Mouse (Mus musculus) cerebellum, postnatal 25 days (tissue): ENCODE data around the gene Dnmt1.

Experiments used
- DNase-seq, 2 experiments: peaks; one replicate each; pipeline ENCODE4 v3.0.0; 2021; ENCODE audit warnings: mixed read lengths in 2 of 2

Dnmt1 gene

DNA sequence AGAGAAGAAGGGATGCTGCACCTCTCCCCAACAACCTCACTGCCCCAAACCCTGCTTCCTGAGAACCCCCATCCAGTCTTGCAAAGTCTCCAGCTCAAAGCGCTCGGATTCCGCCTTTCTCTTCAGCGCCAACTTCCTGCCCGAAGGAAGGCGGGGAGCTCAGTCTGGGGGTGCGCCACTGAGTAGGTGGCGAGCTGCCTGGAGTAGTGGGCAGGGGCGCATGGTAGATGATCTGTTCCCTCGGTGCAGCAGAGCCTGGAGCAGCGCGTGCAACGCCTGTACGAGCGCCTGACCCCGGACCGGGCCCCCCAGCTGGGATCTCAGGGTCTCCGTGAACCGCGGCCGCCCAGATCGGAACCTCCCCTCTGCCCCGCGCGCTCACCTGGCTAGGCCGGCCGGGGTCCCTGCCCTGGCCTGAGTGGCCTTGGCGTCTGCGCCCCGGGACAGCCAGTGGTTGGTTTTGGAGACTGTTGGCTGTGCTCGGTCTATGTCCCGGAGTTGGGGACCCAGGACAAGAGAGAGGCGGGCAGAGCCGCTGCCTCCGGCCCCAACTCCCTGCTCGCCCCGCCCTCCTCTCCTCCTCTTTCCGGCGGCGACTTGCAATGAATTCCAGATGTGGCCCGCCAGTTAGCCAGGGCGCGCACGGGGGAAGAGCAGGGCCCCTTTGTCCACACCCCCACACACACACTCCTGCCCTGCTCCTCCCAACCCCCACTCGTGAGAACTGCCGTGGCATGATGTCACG, 16.7 kb upstream of the Dnmt1 start, which contains the start of gene S1pr2:
S1pr2 (minus strand) TSS at position 566 of the 745 bp plus-strand sequence.
- peak; percentile 23 to 48 for DNase-seq

DNA sequence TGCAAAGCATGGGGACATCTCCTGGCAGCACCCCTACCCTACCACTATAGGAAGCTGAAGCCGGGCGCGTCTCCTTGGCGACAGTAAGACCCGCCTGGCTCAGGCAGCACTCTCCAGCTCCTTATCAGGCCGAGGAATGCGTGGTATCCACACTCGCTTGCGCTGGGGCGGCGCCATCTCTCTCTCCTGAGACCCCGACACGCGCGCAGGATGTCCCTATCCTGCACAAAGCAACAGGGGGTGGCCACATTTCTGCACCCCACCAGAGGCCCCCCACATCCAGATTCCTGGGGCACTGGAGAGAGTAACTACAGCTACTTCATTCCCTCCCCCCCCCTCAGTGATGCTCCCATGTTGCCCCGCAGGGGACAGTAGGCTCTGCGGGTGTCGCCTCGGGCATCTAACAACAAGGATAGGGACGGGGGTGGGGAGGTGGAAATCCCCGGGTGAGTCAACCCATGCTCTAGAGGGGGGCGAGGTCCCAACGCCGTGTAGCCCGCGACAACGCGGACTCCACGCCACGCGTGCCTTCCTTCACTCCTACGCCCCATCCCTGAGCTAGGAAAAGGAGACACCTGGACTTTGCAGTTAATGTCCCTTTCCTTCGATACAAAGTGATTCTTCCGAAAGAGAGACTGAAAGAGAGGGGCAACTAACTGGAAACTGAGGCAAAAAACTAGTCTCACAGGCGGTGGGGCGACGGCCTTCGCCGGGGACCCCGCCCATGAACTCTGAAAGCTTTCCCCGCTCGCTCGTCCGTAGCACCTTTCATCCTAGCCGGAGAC, 15.9 kb upstream of the Dnmt1 start:
- peak in 1 of 2 experiments; percentile 7 for DNase-seq

DNA sequence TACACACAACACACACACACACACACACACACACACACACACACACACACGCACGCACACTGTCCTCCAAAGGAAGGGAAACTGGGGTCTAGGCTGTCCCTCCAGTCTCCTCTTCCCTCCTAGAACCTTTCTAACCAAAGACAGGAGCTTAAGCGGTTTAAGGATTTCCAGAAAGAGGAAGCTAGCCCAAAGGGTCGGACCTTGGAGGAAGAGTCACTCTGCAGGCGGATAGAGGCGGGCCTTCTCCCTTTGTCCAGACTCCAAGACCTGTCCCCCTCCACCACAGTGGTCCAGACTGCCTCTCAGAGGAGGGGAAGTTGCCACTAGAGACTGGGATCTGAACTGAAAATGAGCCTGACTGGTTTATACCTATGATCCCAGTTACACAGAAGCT, 14.0 kb upstream of the Dnmt1 start:
- no peak for DNase-seq

DNA sequence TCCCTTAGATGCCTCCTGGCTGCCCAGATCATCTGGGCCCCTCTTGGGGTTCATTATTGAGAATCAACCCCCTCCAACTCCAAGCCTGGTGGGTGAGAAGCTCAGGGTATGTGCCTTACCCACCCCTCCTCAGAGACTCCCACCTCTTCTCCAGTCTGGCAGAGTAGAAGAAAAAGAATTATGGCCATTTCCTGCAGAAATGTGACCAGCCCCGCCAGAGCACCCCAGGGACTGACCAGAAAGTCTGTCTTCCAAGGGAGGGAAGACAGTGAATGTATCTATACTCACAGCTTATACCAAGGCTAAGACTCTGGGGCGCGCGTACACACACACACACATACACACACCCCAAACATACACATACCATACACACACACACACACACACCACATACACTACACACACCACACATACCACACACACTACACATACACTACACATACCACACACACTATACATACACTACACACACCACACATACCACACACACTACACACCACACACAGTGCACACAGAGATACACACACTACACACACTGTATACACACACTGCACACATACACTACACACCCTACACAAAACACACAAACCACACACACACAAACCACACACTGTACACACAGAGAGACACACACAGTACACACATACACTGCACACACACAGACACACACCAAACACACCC, 13.5 kb upstream of the Dnmt1 start:
- no peak for DNase-seq

DNA sequence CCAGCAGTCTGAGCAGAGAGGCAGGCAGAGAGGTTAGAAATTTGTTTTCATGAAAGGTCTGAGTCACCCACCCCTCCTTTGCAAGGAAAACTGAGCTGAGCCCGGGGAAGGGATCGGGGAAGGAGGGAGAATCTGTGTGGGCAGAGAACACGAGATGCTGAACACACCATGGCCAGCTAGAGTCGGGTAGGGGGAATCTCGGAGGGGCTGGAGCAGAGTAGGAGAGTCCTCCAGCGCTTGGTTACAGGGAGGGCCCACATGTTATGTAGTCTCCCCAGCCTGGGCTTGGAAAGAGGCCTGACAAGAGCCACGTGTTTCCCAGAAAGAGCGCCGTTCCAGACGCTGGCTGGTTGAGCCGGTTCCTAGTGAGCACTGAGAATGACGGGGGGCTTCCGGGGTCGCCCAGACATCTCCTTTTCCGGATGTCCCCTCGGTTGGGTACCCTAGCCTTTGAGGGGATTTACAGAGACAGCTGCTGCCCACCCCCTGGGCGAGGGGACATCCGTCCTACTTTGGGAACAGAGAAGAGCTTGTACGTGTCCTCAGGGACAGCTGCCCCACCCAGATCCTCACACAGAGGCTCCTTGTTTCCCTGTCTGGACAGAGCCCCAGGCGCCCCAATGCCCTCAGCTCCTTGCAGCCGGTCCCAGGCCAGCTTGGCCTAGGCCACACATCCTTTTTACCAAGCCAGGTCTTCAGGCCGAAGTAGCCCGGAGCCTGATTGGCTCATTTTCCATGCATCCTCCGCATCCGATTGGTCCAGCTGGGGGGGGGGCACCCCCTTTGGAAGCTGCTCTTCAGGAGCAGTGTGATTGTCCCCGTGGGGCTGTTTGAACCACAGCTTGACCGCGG, 12.7 kb upstream of the Dnmt1 start:
- peak; percentile 31 to 58 for DNase-seq

DNA sequence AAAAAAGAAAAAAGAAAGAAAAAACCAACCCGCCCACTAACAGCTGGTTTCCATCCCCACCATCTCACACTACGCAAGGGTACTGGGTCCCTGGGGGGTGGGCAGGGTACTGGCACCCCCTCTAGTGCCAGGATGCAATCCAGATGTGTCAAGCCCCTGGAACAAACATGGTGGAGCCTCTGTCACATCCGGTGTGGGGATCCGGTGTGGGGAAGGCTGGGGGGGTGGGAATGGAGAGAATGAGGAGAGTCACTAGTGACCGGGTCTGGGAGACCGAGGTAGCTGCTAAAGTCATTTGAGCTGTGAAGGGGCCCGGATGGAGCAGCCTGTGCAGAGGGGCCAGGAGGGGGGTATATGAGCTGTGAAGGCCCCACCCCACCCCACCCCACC, 12.1 kb upstream of the Dnmt1 start:
- DNase-seq = no peak

DNA sequence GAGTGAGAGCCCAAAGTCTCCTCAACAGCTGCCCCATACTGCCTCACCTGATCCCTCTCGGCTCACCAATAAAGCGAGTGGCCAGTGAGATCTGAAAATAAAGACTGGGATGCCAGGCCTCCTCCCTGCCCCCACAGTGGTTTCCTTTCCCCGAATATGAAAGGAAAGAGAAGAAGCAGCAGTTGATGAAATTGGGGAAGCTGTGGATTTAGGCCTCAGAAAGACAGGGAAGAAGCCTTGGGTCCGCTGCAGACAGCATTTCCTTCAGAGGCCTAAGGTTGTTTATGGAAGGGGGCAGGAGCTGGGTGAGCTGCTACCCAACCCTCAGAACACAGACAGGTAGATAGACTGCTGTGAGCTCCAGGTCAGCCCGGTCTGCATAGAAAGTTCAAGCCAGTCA, 7.1 kb upstream of the Dnmt1 start:
- no peak for DNase-seq

DNA sequence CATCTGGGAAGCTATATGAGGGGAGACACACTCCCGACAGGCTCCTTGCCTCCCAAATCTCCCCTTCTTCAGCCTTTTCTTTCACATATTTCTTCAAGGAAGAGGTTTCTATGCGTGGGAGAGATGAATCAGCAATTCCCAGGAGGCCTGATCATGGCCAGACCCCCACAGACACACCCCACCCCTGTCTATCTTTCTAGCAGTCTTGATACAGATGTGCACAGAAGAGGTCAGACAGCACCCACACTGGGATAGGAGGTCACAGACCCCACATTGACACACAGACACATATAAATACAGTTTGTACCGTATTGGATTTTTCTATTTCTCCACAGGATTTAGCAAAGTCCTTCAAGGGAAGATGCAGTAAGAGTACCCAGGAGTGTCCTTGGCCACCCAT, 6.3 kb upstream of the Dnmt1 start:
- no peak for DNase-seq

DNA sequence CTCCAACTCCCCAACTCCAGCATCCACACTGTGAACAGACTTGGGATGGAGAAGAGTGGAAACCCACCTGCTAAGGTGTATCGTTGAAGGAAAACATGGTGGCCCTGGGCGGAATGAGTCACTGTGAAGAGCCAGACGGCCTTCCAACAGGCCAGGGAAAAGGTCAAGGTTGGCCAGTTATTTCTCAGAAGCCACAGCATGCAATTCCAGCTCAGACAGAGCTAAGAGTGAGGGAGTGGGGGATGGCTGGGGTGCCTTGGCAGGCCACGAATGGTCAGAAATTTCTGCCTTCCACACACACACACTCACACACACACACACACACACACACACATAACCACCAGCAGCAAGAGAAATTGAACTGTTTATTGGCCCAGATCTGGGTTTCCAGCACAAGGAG, 5.9 kb upstream of the Dnmt1 start:
- no peak for DNase-seq

DNA sequence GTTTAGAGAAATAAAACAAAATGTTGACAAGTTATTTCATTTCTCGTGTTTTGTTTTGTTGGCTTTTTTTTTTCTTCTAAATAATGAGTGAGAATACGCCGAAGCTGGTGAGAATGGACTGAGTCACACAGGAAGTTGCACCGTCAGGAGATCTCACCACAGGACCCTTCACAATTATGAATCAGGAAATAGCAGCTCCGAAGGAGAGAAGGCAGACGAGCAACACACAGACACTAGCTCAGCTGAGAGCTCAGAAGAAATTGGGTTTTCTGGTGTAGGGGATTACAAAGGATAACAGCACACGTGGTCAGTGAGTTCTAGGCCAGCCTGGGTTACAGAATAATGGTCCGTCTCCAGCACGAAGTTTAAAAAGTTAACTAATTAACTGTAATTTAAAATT, 1.9 kb upstream of the Dnmt1 start:
- DNase-seq = no peak

DNA sequence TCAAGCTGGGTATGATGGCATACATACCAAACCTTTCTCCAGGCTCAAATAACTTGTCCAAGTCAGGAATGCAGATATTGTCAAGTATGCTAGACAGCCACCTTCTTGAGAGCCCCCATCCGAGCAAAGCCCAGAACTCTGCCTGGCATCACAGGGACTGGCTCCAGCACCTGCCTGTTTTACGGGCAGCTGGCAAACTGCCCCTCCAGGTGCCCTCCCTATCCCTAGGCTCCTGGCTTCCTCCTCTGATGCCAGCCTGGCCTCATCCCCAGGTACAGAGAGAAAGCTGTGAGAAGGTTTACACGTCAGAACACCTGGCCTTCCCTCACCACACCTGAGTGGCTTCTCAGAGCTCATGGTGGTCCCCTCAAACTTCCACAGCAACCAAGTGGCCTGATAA, 2.7 kb downstream of the Dnmt1 start:
- no peak for DNase-seq

DNA sequence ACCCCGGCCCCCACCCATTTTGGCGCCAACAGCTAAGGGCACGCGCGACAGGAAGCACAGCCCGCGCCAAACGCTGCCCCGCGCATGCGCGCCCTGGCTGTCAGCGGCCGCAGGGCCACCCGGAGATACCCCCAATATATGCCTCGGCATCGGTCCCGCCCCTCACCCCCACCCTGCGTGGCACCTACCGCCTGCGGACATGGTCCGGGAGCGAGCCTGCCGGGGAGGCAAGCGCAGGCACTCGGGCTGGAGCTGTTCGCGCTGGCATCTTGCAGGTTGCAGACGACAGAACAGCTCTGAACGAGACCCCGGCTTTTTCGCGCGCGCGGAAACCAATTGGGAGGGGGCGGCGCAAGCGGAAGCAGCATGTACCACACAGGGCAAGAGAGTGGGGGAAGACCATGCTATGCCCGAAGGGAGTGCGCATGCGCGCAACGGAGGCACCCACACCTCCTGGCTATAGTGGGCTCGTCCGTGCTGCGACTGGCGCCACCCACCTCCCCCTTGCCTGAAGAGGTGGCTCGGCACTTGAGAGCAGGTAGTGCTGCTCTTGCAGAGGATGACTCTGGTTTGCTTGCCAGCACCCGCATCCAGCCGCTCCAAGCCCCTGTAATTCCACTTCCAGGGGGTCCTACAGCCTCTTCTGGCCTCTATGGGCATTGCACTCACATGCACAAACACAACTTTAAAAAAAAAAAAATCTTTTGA, 7.0 kb downstream of the Dnmt1 start:
- DNase-seq = peak; percentile 96 to 97

DNA sequence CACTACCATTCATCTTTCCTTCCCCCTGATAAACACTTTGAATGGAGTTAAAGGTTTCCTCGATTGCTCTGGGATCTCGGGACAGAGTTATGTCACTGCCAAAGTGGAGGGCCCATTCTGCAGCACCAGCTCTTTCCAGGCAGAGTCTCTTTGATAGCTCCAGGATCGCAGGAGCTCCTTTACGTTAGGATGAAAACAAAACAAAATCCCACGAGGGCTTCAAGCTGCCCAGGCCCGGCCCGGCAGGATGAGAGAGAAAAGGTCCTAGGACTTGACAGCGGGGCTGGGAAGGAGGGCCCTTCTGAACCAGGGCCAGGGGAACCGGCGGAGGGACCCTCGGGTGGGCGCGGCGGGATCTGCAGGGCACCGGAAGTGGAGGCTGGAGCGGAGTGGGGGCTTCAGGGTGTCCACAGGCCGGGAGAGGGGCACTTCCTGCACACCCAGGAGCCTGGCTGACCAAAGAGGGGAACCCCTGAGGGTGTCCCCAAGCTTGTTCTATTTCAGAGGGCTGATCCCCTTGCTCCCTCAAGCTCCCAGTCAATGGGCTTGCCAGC, 7.6 kb downstream of the Dnmt1 start:
- DNase-seq = no peak

DNA sequence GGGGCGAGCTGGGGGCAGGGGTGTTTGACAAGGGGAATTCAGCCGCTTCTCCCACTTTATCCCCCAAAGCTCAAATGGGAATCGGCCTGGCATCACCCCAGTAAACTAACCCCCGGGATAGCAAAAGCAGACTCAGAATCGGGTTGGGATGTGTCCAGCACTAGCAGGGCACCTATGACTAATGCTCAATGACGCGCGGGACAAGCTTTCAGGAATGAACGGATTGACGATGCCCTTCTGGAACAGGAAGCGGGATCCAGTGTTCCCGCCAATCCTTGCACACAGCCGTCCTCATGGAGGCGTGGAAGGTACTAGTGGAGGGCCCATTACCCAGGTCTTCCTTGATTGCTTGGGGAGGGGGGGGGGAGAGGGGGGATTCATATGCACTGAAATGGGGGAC, 8.2 kb downstream of the Dnmt1 start:
- peak; percentile 29 to 60 for DNase-seq

DNA sequence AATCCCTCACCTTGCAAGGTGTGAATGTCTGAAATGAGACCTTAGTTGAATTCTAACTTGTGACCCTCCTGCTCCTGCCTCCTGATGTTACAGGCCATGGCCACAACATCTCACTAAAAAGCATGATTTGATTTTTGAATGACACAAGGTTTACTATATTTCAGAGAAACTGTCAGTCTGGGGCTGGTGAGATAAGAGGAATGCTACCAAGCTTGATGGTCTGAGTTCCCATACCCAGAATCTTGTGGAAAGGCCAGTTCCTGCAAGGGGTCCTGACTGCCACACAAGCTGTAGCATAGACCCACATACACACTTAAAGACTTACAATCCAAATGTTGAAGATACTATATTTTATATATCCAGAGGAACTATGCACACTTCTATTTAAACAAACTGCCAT, 9.3 kb downstream of the Dnmt1 start:
- DNase-seq = no peak

DNA sequence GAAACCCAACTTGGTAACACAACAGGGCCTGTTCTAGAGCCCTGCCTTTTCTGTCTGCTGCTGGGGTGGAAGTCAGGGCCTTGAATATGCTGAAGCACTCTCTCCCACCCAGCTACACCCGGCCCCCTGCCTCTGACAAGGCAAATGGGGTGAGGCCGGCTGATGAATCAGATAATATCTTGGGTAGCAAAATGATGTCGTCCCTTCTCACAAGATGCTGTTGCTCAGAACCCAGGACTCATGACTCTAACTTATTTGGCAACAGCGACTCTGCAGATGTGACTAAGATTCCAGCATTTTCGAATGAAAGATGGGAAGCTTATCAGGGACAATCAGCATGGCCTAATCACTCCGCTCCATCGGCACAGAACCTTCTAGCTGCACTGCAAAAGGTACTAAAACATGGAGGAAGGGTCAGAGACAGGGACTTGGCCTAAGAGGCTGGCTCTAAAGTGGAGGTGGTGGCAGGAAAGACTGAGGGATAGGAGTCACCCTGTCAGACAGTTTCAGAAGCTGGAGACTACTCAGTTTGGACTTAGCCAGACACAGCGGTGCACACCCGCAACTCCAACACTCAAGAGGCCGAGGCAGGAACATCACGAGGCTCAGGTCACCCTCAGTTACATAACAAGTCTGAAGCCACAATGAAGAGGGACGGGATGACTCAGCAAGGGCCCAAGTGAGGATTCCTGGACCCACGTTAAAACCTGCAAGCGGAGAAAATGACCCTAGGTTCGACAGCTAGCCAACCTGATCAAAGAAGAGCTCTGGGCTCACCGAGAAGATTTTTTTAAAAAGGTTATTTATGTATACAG, 13.4 kb downstream of the Dnmt1 start:
- DNase-seq = no peak

DNA sequence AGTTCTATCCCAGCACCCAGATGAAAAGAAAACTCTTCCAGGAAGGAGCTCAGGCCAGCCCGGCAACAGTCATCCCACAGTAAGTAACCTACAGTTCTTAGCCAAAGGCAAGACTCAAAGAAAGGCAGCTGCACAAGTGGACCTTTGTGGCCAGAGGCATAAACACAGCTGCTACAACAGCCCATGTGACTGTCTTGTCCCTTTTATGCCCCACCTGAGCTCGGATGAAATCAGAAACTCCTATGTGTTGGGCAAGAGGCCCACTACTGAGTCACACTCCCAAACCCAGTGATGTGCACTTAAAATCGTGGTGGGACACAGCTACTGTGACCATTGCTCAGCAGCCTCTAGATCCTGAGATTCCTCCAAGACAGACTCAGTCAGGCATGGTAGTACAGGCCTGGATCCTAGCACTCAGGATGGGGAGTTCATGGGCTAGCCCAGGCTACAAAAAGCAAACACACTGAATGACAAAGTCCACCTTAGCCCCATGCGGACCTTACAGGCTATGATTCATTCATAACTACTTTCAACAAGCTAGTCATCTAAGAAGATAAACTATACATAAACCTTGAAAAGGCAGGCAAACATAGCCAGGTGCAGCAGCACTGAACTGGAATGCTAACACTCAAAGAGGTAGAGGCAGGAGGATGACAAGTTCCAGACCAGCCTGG, 14.9 kb downstream of the Dnmt1 start:
- DNase-seq = no peak

DNA sequence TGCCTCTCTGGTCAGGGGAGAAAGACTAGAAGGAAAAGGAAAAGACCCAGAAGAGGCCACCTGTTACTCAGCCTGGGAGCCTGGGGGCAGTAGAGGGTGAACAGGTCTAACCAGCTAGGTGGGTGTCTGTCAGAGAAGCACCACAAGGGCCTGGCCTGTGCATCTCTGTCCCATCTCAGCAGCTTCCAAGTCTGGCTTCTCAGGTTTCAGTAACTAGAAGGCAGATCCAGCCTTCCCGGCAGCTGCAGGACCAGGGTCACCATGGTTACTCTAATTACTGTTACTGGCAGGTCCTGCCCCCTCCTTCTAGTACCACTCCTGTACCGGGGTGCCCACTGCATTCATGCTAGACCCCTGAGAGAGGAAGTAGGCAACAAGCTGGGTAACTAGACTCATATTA, 15.8 kb downstream of the Dnmt1 start:
- no peak for DNase-seq

DNA sequence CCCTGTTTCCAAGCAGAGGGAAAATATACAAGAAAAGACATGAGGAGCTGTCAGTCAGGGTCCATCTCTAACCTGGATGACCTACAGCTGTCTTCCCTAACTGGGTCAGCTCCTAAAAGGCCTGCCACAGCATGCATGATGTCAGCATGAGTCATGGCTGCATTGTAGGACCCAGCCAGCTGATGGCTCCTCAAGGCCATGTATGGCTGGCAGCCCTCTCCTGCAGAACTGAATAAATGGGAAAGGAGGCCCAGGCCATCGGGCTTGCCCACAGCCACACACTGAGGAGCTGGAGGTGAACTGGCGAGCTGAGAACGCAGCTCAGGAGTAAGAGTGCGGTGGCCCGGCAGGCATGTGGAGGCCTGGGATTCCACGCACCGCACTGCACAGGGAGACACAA, 16.3 kb downstream of the Dnmt1 start:
- DNase-seq = peak; percentile 17 to 23

DNA sequence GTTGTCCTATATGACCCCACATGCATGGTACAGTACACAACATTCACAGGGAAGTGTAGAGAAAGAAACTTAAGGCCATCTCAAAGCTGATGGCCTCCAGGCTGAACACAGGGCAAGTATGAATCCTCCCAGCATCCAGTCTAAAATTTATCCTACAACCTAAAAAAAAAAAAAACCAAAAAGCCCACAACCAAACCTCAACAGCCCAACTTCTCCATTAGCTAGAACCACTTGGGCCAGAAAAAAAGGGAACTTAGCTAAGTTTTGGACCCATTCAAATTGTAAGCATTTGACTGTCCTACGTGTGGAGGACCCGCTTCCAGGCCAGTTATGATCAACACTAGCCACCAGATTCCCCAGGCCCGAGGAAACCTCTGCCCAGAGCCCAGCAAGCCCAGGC, 36.4 kb downstream of the Dnmt1 start:
- DNase-seq = no peak
